Comparison of ENCODE assay signal across 23 mouse cellular contexts in the genomic region with DNA sequence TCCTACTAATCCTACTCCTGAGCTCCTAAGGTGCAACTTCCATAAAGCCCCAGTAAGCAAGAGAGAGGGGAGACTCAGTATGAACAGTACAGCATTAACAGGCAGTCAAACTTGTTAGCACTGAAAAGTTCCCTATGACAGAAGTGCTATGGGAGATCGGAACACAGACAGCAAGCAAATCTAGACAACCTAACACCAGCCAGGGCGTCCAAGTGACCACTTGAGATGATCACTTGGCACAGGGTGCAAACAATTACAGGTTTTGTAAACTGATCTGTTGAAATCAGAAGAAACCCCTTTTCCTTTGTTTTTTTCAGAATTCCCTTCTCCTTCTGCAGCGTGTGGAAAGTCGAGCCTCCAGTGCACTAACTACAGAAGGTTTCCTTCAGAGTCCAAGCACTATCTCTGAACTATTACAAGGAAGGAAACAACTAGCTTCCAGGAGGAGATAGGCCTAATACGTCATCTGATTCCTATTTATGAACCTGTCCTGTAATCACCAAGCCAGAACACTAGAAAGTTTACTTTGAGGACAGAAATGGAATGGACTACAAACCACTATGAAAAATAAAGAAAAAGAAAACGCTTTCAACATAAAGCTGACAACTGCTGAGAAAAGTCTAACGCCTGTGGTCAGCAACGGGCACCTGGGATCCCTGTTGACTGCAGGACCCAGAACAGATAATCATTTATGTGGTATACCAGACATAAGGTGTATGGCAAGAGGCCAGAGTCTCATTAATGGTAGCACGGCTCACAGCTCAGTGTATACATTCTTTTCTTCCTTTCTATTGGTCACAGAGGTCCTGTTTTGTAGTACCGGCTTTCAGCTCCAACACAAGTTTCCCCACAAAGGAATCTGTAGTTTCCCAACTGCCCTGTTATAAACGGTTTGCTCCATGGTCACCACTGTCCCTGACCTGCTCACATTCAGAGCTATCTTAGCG. TPM values are rescaled to one million over a fixed set of nuclear protein-coding genes. Genes with fewer than 3 reads are reported as not detected.
A peak's percentile ranks its signal among the peaks of the same experiment; 100 is the strongest.
DNase-seq lines count a peak whose midpoint lies in the region; ATAC-seq and TF ChIP-seq lines count a peak whose summit lies in the region.
"Had no signal": no experiment of that assay in that cellular context is flagged by ENCODE, and none has a peak within 500 bp of the region (broad histone marks: within the 10 kb centered on the region; RNA-seq: fewer than 3 reads in every experiment).

No protein-coding gene starts in this region.

- no peak for DNase-seq in embryonic facial prominence, embryonic 10.5 days (ENCODE audit: low spot score)
- no peak for DNase-seq in heart, adult 2 months
- DNase-seq in heart, postnatal 36 days: no peak
- no peak for DNase-seq in heart, adult 9 months (ENCODE audit: low spot score in 2 of 2)
- DNase-seq: adrenal gland, adult 8-10 months; cerebellum, adult 18-20 months; cerebellum, postnatal 14 days; kidney, adult 11 months; layer of hippocampus, adult 9-11 months; lung, adult 18-20 months; lung, postnatal 14 days; retina, postnatal 1 day; right cerebral cortex, postnatal 25 days had no signal

- no peak overlapping the region for H3K27ac ChIP-seq in embryonic facial prominence, embryonic 13.5 days
- H3K27ac ChIP-seq in embryonic facial prominence, embryonic 10.5 days (replicated peaks): no peak overlapping the region
- peak overlapping the region; percentile 18; the same call in 1 of the 2 replicates for H3K27ac ChIP-seq in heart, adult 2 months
- peak overlapping the region; percentile 5 for H3K27ac ChIP-seq in heart, embryonic 16.5 days (ENCODE audit: low read length)
- H3K27ac ChIP-seq in limb, embryonic 13.5 days: 0 out of 2 replicates have a peak overlapping the region, but pooled peaks have one; percentile 6
- no peak overlapping the region for H3K27ac ChIP-seq in midbrain, embryonic 16.5 days (ENCODE audit: low read length)
- H3K27ac ChIP-seq: embryonic facial prominence, embryonic 12.5 days; hindbrain, postnatal 0 days; liver, embryonic 12.5 days; midbrain, embryonic 13.5 days had no signal

- no peak for TF ChIP-seq CTCF in heart, adult 2 months (IDR thresholded peaks at IDR 0.05)

- peaks cover 5% of the 10 kb centered on the region for H3K79me2 ChIP-seq in heart, adult 2 months (replicated peaks; ENCODE audit: control insufficient read depth, insufficient read depth, low read length)

- H3K36me3 ChIP-seq in embryonic facial prominence, embryonic 13.5 days: peaks cover 14% of the 10 kb centered on the region; the same call in 1 of the 2 replicates
- peaks cover 36% of the 10 kb centered on the region for H3K36me3 ChIP-seq in embryonic facial prominence, embryonic 10.5 days (replicated peaks)
- H3K36me3 ChIP-seq in heart, adult 2 months (ENCODE audit: control insufficient read depth, insufficient read depth, low read length): peaks cover 26% of the 10 kb centered on the region
- H3K36me3 ChIP-seq in heart, embryonic 16.5 days (ENCODE audit: control insufficient read depth, insufficient read depth): 0 out of 2 replicates have a peak, but pooled peaks cover 3% of the 10 kb centered on the region
- H3K36me3 ChIP-seq in limb, embryonic 13.5 days: peaks cover 13% of the 10 kb centered on the region
- no peaks in the 10 kb centered on the region for H3K36me3 ChIP-seq in midbrain, embryonic 16.5 days (ENCODE audit: control insufficient read depth, insufficient read depth, low read length)
- H3K36me3 ChIP-seq: midbrain, embryonic 13.5 days had no signal

- intact Hi-C loops in heart, adult 2 months (cut with DNase I): no loop called here
- intact Hi-C loops in heart, postnatal 36 days (cut with DNase I): no loop called here

- no peak overlapping the region for H3K4me3 ChIP-seq in embryonic facial prominence, embryonic 13.5 days
- no peak overlapping the region for H3K4me3 ChIP-seq in embryonic facial prominence, embryonic 10.5 days
- no peak overlapping the region for H3K4me3 ChIP-seq in heart, adult 2 months
- no peak overlapping the region for H3K4me3 ChIP-seq in heart, embryonic 16.5 days (ENCODE audit: low read length)
- H3K4me3 ChIP-seq in limb, embryonic 13.5 days: no peak overlapping the region
- H3K4me3 ChIP-seq in midbrain, embryonic 16.5 days (ENCODE audit: low read depth, low read length): no peak overlapping the region
- H3K4me3 ChIP-seq: embryonic facial prominence, embryonic 12.5 days; erythroblast, embryonic 14.5 days; liver, embryonic 12.5 days; midbrain, embryonic 13.5 days had no signal

- no peak for TF ChIP-seq EP300 in heart, adult 2 months (IDR thresholded peaks at IDR 0.05; ENCODE audit: insufficient read depth, low read depth, low read length)

- no peak for ATAC-seq in embryonic facial prominence, embryonic 13.5 days (ENCODE audit: insufficient number of reproducible peaks, insufficient read depth, low FRiP score, low TSS enrichment, low read depth)
- ATAC-seq in heart, embryonic 16.5 days (replicated peaks; ENCODE audit: extremely low read depth, insufficient read depth, low FRiP score): no peak
- no peak for ATAC-seq in limb, embryonic 13.5 days (ENCODE audit: low FRiP score, low read depth)
- no peak for ATAC-seq in midbrain, embryonic 16.5 days
- ATAC-seq: activated CD4-positive, CD25-positive, alpha-beta regulatory T cell, adult 4 months; hindbrain, postnatal 0 days; liver, embryonic 12.5 days; midbrain, embryonic 13.5 days had no signal

- WGBS in embryonic facial prominence, embryonic 13.5 days: 67% methylated on average over 12 of the region's 12 CpGs
- WGBS in embryonic facial prominence, embryonic 10.5 days: 77% methylated on average over 12 of the region's 12 CpGs
- 35% methylated on average over 12 of the region's 12 CpGs for WGBS in heart, adult 2 months
- WGBS in heart, embryonic 16.5 days: 42% methylated on average over 12 of the region's 12 CpGs
- WGBS in limb, embryonic 13.5 days: 50% methylated on average over 12 of the region's 12 CpGs
- WGBS in midbrain, embryonic 16.5 days: 73% methylated on average over 12 of the region's 12 CpGs

- H3K27me3 ChIP-seq in embryonic facial prominence, embryonic 13.5 days: no peaks in the 10 kb centered on the region
- no peaks in the 10 kb centered on the region for H3K27me3 ChIP-seq in embryonic facial prominence, embryonic 10.5 days (replicated peaks; ENCODE audit: low read depth, poor library complexity, severe bottlenecking)
- no peaks in the 10 kb centered on the region for H3K27me3 ChIP-seq in heart, adult 2 months (ENCODE audit: control insufficient read depth, insufficient read depth, low read length)
- H3K27me3 ChIP-seq in heart, embryonic 16.5 days (ENCODE audit: control insufficient read depth, insufficient read depth, low read length): no peaks in the 10 kb centered on the region
- H3K27me3 ChIP-seq in limb, embryonic 13.5 days: no peaks in the 10 kb centered on the region
- no peaks in the 10 kb centered on the region for H3K27me3 ChIP-seq in midbrain, embryonic 16.5 days (ENCODE audit: control insufficient read depth, insufficient read depth, low read depth, low read length)
- H3K27me3 ChIP-seq: embryonic facial prominence, embryonic 12.5 days; liver, embryonic 12.5 days; midbrain, embryonic 13.5 days had no signal

- H3K9ac ChIP-seq in embryonic facial prominence, embryonic 13.5 days: 0 out of 2 replicates have a peak overlapping the region, but pooled peaks have one; percentile 32
- peak overlapping the region; percentile 48; the same call in 1 of the 2 replicates for H3K9ac ChIP-seq in heart, adult 2 months (ENCODE audit: low read depth, low read length)
- H3K9ac ChIP-seq in heart, embryonic 16.5 days (ENCODE audit: low read length): no peak overlapping the region
- H3K9ac ChIP-seq in limb, embryonic 13.5 days: no peak overlapping the region
- no peak overlapping the region for H3K9ac ChIP-seq in midbrain, embryonic 16.5 days (ENCODE audit: low read depth, low read length)
- H3K9ac ChIP-seq: embryonic facial prominence, embryonic 12.5 days; liver, embryonic 12.5 days; midbrain, embryonic 13.5 days had no signal

- H3K4me1 ChIP-seq in embryonic facial prominence, embryonic 13.5 days: peaks cover 35% of the 10 kb centered on the region
- peaks cover 45% of the 10 kb centered on the region for H3K4me1 ChIP-seq in embryonic facial prominence, embryonic 10.5 days
- H3K4me1 ChIP-seq in heart, adult 2 months (ENCODE audit: control insufficient read depth, insufficient read depth, low read length): peaks cover 19% of the 10 kb centered on the region
- H3K4me1 ChIP-seq in heart, embryonic 16.5 days (ENCODE audit: control insufficient read depth, insufficient read depth, low read length): peaks cover 27% of the 10 kb centered on the region
- H3K4me1 ChIP-seq in limb, embryonic 13.5 days: peaks cover 49% of the 10 kb centered on the region
- H3K4me1 ChIP-seq in midbrain, embryonic 16.5 days (ENCODE audit: control insufficient read depth, insufficient read depth, low read length): peaks cover 33% of the 10 kb centered on the region

- no peaks in the 10 kb centered on the region for H3K9me3 ChIP-seq in embryonic facial prominence, embryonic 13.5 days
- no peaks in the 10 kb centered on the region for H3K9me3 ChIP-seq in embryonic facial prominence, embryonic 10.5 days
- no peaks in the 10 kb centered on the region for H3K9me3 ChIP-seq in heart, embryonic 16.5 days (replicated peaks; ENCODE audit: control insufficient read depth, low read length)
- H3K9me3 ChIP-seq in limb, embryonic 13.5 days: no peaks in the 10 kb centered on the region
- no peaks in the 10 kb centered on the region for H3K9me3 ChIP-seq in midbrain, embryonic 16.5 days (replicated peaks; ENCODE audit: control insufficient read depth, low read length, poor library complexity, severe bottlenecking)
- H3K9me3 ChIP-seq: embryonic facial prominence, embryonic 12.5 days; liver, embryonic 12.5 days; midbrain, embryonic 13.5 days had no signal

- no peak overlapping the region for H3K4me2 ChIP-seq in embryonic facial prominence, embryonic 13.5 days
- H3K4me2 ChIP-seq in heart, embryonic 16.5 days (ENCODE audit: low read depth, low read length): 0 out of 2 replicates have a peak overlapping the region, but pooled peaks have one; percentile 0
- H3K4me2 ChIP-seq in limb, embryonic 13.5 days (replicated peaks): peak overlapping the region; percentile 14; the same call in 1 of the 2 replicates
- no peak overlapping the region for H3K4me2 ChIP-seq in midbrain, embryonic 16.5 days (ENCODE audit: low read length)
- H3K4me2 ChIP-seq: embryonic facial prominence, embryonic 12.5 days; liver, embryonic 12.5 days; midbrain, embryonic 13.5 days had no signal

- no peak for TF ChIP-seq POLR2A in heart, adult 2 months (IDR thresholded peaks at IDR 0.05; ENCODE audit: insufficient read depth, low read depth, low read length)

RNA-seq across cellular contexts. Expression of gene Dicer1, which starts 10.6 kb away (rescaled TPM):
- 45.1 and 47.2 TPM in 2 replicates for polyA plus RNA-seq in embryonic facial prominence, embryonic 13.5 days (2015; fragmentation: Nextera tagmentation; extraction: Ambion mirVana)
- polyA plus RNA-seq in embryonic facial prominence, embryonic 10.5 days (2016; fragmentation: Nextera tagmentation; extraction: Ambion mirVana): 52.6 and 54.6 TPM in 2 replicates
- total RNA-seq in heart, adult 2 months (2021): 10 to 100 TPM; 19.6 to 24.3 TPM
- 6.9 and 11.2 TPM in 2 replicates for polyA plus RNA-seq in heart, adult 2 months (2012; rRNA removed)
- total RNA-seq in heart, postnatal 36 days (2021): 10 to 100 TPM; 23.9 to 27.8 TPM
- 15.0 and 20.4 TPM in 2 replicates for polyA plus RNA-seq in heart, embryonic 16.5 days (2015; fragmentation: Nextera tagmentation; extraction: Ambion mirVana)
- 47.0 and 49.4 TPM in 2 replicates for polyA plus RNA-seq in limb, embryonic 13.5 days (2015; fragmentation: Nextera tagmentation; extraction: Ambion mirVana)
- 31.3 and 41.2 TPM in 2 replicates for polyA plus RNA-seq in midbrain, embryonic 16.5 days (2015; fragmentation: Nextera tagmentation; extraction: Ambion mirVana)

Comparison
In these comparisons a context has a peak if more than half of its experiments do, and no peak if none do; other contexts are left out.
1. H3K9ac ChIP-seq: peak in embryonic facial prominence, embryonic 13.5 days (single experiment) and heart, adult 2 months (single experiment); none in heart, embryonic 16.5 days (single experiment), limb, embryonic 13.5 days (single experiment) and midbrain, embryonic 16.5 days (single experiment).
2. H3K27ac ChIP-seq: peak in heart, adult 2 months (single experiment), heart, embryonic 16.5 days (single experiment) and limb, embryonic 13.5 days (single experiment); none in embryonic facial prominence, embryonic 13.5 days (single experiment), embryonic facial prominence, embryonic 10.5 days (single experiment) and midbrain, embryonic 16.5 days (single experiment).
3. H3K4me2 ChIP-seq: peak in heart, embryonic 16.5 days (single experiment) and limb, embryonic 13.5 days (single experiment); none in embryonic facial prominence, embryonic 13.5 days (single experiment) and midbrain, embryonic 16.5 days (single experiment).